Mouse (Mus musculus) kidney, adult 2 months (tissue): ENCODE results near the gene Otud6a.

ENCODE experiments used
- CTCF ChIP-seq: fragments of 200-500 bp; conservative IDR thresholded peaks from 2 replicates; pipeline ENCODE4 v1.5.1; 2011; ENCODE audit warnings: low read depth, mild to moderate bottlenecking, control low read depth, low read length, moderate library complexity, mixed read lengths; ENCODE audit not compliant: insufficient read depth, insufficient read length
- POLR2A ChIP-seq: fragments of 200-500 bp; IDR thresholded peaks from one replicate; pipeline ENCODE4 v1.6.1; 2011; ENCODE audit warnings: low read depth, low read length, control low read depth

- TF ChIP-seq POLR2A = no peak
- TF ChIP-seq CTCF = no peak
Observed at GRCm38 (mm10) chrX:100394223-100394861, 34.5 kb upstream of the Otud6a start.
